Mouse (Mus musculus) urinary bladder, adult 2 months (tissue): ENCODE data around the gene Chd4. TPM values are rescaled to one million over a fixed set of nuclear protein-coding genes. Genes with fewer than 3 reads are reported as not detected.
"Not testable (repeated sequence)": the region's sequence is repeated elsewhere in the genome, so short reads cannot be mapped to it uniquely, and the experiment has no call there.

Experiments
- DNase-seq: peaks from one replicate; pipeline ENCODE4 v3.0.0; 2022; ENCODE audit warnings: low spot score
- polyA plus RNA-seq: library from polyadenylated mRNA; depleted of rRNA; stranded (reverse); fragments of >200 nt; gene quantifications from 2 replicates; pipeline ENCODE4 v1.2.3, GENCODE M21; 2012; rRNA removed

The Chd4 gene
- 43.1 and 78.9 TPM in 2 replicates for polyA plus RNA-seq

DNA sequence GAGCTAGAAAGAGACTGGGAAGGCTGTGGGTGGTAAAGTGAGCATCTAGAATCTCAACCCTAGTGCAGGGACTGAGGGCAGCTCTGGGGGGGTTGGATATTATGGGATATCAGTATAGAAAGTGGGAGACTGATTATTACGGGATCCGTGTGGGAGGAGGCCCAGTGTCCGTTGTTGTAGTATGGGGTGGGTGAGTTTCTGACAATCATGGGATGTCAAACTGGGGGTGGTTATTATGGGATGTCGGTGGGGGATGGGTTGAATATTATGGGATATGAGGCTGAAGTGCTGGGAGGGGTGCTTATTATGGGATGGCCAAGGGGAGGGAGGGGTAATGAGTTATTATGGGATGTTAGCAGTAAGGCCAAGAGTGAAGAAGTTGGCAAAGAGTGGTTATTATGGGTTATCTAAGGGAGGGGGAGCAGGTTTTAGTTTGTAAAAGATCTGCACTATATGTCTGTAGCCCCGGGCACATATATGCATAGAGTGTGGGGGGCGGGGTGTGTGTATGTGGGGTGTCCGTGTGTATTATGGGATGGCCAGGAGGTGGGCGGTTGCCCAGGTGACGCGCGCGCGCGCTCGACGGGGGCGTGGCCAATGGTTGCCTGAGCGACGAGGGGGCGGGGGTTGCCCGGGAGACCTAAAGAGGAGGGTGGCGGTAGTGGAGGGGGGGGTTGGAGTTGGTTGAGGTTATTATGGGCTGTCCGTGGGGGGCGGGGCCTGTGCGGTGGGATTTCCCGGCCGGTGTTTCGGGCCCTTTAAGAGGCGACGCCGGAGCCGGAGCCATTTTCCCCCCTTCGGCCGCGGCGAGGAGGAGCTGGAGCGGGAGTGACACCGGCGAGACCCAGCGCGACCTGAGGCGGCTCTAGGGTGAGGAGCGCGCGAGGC lies at the start of gene Chd4:
Gene Chd4 (plus strand): TSS at position 591 of the 888 bp plus-strand sequence.
- peak; percentile 81 for DNase-seq

DNA sequence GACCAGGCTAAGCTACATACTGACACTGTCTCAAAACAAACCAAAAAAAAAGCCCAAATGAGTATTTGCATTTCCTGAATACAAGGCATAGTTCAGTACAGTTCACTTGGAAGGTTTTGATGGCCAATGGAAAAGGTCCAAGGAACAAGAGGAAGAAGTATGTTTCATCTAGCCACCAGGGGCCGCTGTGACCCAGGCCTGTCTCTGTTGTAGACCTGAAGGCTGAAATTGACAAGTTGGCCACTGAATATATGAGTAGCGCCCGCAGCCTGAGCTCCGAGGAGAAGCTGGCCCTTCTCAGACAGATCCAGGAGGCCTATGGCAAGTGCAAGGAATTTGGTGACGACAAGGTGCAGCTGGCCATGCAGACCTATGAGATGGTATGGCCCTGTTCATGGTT lies 49.1 kb upstream of the Chd4 start:
- DNase-seq = peak; percentile 45

DNA sequence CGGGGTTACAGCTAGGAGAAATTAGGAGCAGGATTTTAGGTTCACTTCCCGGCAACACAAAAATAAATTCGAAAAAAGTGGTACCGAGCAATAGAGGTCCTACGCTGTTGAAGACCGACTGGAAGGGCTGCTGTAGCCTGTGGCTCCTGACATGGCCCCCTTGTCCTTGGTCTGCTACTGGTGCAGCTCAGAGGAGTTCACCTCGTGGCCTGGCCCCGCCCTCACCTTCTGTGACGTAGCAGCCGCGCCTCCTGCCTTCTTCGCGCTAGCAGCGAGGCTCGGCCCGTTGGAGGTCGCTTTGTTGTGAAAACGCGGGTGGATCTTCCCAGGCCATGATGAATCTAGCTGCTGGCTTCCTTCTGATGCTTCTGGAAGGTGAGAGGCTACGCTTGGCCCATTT lies 46.1 kb upstream of the Chd4 start, which contains the start of gene Acrbp:
Gene Acrbp (plus strand): TSS at position 12 of the 400 bp plus-strand sequence.
- no peak for DNase-seq

DNA sequence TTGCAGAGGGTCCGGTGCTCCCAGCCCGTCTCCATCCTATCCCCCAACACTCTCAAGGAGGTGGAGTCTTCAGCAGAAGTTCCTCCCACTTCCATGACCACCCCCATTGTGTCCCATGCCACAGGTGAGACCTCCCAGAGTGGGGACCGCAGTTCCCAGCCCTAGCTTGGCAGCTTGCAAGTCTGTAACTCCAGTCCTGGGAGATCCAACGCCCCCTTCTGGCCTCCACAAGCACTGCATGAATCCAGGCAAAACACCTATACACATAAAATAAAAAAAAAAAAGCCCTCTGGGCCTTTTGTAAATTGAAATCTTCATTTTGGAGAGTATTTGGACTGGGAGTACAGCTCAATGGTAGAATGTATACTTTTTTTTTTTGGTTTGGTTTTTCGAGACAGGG lies 44.5 kb upstream of the Chd4 start:
- DNase-seq = no peak

DNA sequence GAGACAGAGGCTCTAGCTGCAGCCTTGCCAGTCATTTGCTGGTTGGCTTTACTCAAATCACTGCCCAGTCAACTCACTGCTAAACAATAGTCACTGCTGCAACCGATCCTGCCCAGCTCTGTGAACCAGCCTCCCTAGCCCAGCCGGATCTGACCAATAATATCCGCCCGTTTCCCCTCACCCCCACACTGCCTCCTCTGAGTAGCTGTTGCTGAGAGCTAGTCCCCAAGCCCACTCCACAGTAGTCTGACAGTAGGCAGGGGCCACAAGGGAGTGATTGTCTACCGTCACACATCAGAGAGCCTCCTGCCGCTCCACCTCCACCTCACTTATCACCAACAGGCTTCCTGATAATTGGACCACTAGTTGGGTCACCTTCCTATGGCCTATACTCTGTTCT lies 34.3 kb upstream of the Chd4 start:
- no peak for DNase-seq

DNA sequence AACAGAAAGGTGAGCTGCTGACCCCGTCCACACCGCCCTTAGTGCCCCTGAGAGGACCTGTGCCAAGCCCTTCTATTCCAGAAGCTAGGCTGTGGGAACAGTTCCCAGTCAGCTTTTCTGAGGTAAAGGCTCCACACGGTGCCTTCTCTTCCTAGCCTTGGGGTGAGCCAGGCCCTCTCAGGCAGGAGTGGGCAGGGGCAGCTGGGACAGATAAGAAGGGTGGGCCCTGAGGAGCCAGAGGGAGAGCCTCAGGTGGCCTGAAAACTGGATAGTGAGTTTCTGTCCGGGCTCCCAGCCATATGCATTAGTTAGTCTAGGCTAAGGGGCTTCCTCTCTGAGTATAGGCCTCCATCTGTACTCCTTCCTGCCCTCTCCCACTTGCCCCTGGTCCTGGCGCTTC lies 33.3 kb upstream of the Chd4 start:
- no peak for DNase-seq

DNA sequence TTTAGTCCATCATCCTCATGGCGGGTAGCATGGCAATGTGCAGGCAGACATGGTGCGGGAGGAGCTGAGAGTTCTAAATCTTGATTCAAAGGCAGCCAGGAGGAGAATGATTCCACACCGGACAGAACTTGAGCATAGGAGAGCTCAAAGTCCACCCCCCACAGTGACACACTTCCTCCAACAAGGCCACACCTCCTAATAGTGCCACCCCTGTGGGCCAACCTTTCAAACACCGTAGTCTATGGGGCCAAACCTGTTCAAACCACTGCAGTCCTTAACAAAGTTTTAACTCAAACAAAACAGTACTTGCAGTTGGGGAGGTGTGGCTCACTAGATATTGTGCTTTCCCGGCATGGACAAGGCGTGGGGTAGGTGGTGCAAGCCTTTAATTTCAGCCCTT lies 31.9 kb upstream of the Chd4 start:
- DNase-seq = no peak

DNA sequence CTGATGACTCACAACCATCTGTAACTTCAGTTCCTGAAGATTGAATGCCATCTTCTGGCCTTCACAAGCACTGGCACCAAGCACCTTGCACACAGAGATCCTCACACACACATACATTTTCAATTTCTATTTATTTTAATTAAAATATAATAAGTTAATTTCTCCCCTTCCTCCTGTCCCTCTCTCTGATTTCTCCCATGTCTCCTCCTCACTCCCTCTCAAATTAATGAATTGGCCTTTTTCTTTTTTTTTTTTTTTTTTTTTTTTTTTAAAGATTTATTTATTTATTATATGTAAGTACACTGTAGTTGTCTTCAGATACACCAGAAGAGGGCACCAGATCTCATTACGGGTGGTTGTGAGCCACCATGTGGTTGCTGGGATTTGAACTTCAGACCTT lies 30.6 kb upstream of the Chd4 start:
- not testable (repeated sequence) for DNase-seq

DNA sequence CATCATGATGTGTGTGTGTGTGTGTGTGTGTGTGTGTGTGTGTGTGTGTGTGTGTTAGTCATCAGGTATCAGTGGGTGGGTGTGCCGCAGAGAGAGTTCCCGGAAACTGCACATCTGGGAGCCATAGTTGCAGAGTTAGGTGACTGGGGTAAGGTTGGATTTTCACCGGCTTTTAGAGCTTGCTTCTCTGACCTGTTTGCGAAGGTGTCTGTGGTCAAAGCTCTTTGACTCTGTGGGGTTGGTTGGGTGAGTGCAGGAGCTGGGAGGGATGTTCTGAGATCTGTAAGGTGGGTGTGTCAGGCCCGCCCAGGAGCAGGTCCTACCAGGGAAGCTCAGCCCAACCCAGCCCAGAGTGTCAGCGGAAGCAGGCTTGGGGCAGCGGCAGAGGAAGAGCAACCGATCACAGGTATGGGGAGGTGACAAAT lies 28.2 kb upstream of the Chd4 start, which contains the start of gene Lpar5:
Gene Lpar5 (plus strand): TSS at position 350 of the 425 bp plus-strand sequence.
- DNase-seq = no peak

DNA sequence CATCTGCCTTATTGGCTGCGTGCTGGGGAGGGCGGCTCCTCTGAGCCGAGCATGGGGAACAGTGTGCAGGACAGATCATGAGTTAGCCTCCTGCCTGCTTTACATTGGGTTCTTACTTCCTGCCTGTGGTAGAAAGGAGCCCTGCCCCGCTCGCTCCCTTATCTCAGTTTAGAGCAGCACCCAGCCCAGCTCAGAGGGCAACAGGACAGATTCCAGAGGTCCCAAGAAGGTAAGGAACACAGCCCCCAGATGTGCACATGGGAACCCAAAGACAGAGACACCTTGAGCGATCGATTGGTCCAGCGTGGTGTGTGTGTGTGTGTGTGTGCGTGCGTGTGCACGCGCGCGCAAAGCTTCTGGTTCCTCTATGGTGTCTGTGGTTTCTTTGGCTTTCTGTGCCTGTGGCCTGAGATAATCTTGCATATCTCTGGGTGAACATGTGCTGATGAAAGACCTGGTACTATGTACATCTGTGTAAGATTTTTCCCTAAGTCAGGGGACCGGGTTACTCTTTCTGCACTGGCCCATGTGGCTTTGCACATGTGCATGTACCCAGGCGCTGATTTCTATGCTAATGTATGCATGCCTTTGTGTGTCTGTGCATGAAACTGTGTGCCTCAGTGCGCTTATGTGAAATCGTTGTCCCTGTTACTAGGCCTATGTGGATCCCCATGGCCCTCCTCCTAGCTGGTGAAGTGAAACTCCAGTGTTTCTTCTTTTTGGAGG lies 24.4 kb upstream of the Chd4 start:
- DNase-seq = no peak

DNA sequence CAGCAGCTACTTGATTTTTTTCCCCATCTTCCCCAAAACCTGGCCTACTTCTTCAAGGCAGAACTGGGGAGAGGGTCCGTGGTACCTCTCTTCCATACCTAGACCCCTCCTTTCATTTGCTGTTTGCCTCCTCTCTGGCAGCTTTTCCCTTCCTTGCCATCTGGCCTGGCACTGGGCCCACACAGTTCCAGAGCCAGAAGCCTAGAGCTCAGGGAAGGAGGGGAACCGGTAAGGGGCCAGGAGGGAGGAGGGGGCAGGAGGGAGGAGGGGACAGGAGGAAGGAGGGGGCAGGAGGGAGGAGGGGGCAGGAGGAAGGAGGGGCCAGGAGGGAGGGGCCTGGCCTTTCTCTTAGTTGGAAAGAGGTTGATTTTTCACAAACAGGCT lies 23.9 kb upstream of the Chd4 start:
- DNase-seq = no peak

DNA sequence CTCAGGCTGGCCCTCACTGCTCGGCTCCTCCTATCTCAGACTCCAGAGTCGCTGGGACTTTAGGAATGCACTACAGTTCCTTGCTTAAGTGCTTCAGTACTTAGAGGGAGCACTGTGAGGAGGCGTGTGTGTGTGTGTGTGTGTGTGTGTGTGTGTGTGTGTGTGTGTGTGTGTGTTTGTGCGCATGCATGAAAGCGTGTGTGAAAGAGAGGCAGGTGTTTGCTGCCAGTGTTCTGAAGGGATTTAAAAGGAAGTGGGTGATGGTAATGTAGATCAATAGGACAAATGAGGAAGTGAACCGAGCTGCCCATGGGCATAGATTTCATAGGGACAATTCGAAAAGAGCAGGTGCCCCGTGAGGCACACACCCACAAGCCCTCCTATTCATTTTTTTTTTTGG lies 22.0 kb upstream of the Chd4 start:
- no peak for DNase-seq

DNA sequence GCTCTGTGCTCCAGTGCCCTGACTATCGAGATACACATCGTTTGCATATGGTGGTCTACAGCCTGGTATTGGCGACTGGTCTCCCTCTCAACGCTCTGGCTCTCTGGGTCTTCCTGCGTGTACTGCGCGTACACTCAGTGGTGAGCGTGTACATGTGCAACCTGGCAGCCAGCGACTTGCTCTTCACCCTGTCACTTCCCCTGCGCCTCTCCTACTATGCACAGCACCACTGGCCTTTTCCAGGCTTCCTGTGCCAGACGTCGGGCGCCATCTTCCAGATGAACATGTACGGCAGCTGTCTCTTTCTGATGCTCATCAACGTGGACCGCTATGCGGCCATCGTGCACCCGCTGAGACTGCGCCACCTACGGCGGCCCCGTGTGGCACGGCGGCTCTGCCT lies 14.4 kb upstream of the Chd4 start:
- no peak for DNase-seq

DNA sequence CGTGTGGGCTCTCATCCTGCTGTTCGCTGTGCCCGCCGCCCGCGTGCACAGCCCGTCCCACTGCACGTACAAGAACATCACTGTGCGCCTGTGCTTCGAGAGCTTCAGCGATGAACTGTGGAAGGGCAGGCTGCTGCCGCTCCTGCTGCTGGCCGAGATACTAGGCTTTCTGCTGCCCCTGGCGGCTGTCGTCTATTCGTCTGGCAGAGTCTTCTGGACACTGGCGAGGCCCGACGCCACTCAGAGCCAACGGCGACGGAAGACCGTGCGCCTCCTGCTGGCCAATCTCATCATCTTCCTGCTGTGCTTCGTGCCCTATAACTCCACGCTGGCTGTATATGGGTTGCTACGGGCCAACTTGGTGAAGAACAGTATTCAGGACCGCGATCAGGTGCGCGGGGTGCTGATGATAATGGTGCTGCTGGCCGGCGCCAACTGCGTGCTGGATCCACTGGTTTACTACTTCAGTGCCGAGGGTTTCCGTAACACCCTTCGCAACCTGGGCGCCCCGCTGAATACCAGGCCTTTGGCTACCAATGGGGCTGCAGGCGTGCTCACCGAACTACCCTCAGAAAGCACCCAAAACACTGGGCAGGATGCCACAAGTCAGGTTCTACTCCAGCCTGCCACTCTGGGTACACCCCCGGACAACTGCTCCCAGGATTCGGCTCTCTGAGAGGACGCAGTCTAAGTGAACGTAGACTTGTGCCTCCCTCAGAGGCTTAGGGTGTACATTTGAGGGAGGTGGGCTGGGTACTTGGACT lies 13.8 kb upstream of the Chd4 start:
- peak; percentile 73 for DNase-seq

DNA sequence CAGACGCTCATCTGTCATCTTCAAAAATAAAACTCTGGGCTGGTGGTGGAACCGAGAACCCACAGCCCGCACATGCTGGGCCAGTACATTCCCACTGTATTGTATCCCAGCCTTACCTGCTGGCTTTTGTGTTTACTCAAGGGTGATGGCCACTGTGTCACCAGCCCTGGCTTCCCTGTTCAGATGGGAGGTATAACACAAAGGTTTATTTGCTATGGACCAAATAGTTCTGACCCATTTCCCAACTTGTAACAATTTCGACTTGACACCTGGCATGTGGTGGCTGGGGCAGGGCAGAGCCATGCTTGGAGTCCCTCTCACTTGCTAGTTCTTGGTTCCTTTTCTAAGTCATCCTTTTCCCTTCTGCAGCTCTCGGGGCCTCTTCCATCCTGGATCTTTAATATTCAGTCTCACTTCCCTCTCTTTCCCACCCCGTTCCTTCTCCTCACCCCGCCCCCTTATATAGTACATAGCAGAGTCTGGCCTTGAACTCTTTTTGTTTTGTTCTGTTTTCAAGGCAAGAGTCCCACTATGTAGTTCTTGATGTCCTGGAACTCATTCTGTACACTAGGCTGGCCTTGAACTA lies 12.9 kb upstream of the Chd4 start:
- DNase-seq = no peak

DNA sequence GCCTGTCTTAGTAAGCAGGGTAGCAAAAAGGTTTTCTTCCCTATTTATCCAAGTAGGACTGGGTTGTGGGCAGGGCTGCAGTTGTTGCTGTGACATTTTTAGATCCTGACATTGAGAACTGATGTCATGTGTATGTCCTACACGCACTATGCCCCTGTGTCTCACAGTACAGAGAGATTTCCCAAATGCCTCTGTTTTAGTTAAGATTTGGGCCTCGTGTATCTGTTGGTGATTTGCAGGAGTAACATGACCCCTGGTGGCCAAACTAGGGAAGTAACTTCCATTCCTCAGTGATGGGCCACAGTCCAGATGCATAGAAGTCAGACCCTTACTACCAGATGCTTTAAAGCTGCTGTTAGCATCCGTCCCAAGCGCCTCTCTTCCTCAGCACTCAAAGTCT lies 11.4 kb upstream of the Chd4 start:
- DNase-seq = no peak

DNA sequence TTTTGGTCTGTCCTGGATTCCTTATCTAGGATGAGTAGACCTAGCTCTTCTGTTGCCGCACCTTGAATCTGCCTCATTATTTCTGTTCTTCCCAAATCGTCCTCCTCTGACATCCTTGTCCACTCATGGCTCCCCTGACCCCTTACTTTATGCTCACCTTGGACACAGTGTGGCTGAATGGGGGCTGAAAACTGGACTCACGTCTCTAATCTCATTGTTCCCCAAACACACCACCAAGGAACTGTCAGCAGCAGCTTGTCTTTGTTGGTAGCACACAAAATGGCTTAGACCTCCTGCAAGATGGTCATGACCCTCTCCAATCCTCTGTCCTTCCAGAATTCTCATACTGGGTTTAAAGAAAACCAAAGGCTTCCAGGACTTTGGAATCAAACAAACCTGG lies 7.8 kb upstream of the Chd4 start:
- no peak for DNase-seq

DNA sequence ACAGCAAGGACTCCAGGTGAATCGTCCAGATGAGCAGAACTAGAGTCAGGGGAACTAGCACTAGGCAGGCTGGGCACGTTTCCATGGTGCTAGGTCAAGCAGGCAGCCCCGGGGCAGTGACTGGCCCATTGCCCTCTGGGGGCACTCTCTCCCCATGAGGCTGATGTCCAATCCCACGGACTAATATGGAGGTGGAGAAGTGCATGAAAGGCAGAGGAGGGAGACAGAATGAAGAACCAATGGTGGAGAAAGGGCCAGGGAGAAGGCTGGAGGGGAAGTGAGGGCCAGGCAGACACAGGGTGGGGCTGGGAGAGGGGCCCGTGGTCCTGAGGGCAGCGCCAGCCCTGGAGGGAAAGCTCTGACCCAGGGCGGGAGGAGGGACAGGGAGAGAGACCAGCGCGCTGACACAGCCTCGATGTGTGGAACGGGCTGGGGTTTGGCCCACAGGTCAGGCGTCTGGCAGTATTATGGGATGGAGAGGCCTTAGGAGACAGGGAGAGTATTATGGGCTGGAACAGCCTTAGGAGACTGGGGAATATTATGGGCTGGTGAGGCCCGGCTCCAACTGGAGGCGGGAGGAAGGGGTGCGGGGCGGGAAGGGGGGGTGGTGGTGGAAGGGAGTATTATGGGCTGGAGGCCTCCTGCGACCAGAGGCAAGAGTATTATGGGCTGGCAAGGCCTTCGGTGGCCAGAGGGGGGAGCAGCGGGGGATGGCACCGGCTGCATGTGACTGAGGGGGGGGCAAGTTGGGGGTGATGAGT lies 7.0 kb upstream of the Chd4 start:
- peak; percentile 54 for DNase-seq

DNA sequence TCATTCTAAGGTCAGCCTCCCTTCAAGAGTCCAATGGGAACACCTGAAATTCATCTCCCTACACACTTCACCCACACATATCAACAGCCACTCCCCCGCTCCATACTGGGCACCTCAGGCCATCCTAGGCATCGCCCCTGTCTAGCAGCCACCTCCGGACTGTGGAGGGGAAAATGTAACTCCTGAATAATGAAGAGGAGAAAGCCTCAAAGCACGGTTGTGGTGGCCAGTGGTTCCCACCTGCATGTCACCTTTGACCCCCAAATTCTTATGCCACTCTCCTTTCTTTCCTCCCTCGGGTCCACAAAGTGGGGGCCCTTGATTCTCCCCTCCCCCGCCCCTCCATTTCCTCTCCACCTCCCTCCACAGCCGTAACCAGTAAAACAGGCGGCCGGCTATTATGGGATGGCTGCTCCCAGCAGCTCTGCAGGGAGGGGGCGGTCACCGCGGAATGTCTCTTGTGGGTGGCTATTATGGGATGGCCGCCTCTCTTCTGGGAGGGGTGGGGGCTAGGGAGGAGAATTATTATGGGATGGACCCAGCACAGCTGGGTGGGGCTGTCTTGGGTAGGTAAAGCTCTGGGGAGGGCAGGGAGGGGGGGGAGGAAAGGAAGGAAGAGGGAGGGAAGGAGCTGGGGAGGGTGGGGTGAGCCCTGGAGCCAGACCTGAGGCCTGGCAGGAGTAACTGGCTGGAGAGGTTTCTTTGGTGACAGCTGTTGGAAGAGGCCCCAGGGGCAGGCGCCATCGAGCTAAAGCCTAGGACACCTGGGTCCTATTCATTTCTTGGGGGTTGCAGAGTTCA lies 6.1 kb upstream of the Chd4 start:
- no peak for DNase-seq
